Mouse (Mus musculus) inflammation-experienced regulatory T-cells, adult 16 weeks (primary cell): ENCODE results near the gene Xpnpep3. TPM values are rescaled to one million over a fixed set of nuclear protein-coding genes. Genes with fewer than 3 reads are reported as not detected.

ENCODE experiments used
- polyA plus RNA-seq: library from polyadenylated mRNA; unstranded; fragments of 100-300 nt; shearing (Covaris generic); gene quantifications from one replicate; pipeline ENCODE4 v1.2.1, GENCODE M21; 2017

The Xpnpep3 gene
- 14.0 TPM for polyA plus RNA-seq

DNA sequence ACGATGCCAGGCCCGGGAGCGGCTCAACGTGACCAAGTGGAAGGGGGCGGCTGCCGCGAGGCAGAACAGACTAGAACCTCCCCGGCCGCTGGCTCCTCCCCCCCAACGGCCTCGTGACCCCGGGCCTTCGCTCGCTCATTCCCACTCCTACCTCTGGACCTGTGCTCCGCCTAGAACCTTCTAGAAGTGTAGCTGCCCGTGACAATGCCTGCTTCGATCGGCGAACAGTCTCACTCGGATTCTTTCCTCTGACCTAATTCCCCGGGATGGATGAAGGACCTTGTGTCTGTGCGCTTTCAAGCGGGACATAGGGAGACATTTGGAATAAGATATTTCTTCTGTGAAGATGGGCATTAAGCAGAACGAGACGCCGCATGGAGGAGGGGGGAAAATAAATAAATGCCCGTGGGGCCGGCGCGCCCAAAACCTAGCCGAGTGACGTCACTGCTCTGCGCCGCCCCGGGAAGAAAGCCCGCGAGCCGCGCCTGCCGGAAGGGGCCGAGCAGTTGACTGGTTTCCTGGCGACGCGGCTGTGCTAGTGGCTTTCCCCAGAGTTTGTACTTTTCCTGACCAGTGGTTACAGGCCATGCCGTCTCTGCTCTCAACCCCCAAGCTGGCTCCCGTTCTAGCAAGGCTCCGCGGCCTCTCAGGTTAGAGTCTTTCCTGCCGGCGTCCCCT lies at the start of gene Xpnpep3, which contains the start of gene St13:
TSS of gene Xpnpep3 (plus strand) at position 501 of the 678 bp plus-strand sequence.
TSS of gene St13 (minus strand) at position 440 of the 678 bp plus-strand sequence.

DNA sequence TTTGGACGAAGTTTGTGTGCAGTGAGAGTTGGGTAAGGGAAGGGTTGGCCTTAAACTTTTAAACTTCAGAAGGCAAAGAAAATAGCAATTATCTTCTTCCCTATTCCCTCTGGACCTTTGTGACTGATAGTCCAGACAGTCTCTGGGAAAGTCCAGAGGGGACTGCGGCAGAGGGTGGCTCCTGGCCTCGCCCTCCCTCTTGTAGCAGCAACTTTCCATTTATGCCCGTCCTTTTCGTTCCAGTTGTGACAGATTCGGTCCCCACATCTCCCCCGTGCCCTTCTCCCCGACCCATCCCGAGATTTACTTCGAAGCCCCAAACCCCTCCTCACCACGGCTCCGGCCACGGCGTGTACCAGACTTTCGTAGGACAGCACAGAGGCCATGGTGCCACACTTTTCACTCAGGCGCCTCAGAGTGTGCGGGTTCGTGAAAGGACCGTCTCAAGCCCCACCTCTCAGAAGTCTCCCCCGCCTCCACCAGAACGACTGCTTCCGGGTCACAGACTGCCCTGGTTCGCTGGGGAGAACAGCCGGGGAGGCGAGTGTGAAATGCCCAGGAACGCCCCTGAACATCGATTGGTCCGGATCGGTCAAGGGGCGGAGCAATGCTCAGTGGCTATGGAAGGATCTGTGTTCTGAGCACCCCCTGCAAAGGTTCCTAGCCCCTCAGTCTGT lies 39.5 kb upstream of the Xpnpep3 start, which contains the start of gene Slc25a17:
TSS of gene Slc25a17 (minus strand) at position 468 of the 677 bp plus-strand sequence.

DNA sequence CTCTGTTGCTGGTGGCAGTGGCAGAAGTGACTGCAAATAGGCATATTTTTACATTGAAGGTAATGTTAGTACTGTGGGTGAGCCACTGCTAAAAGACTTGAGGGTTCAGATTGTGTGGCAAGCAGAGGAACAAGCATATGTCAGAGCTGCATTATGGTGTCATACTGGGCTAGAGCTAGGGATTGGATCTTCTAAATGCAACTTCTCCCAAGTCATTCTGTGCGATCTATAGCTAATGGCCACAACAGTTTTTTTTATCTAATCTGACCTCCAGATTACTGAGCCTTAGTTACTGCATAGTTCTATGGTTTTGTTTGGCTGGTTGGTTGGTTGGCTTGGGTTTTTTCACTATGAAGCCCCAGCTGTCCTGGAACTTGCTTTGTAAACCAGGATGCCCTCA lies 8.3 kb downstream of the Xpnpep3 start, which contains the start of gene Dnajb7:
TSS of gene Dnajb7 (minus strand) at position 101 of the 400 bp plus-strand sequence.

DNA sequence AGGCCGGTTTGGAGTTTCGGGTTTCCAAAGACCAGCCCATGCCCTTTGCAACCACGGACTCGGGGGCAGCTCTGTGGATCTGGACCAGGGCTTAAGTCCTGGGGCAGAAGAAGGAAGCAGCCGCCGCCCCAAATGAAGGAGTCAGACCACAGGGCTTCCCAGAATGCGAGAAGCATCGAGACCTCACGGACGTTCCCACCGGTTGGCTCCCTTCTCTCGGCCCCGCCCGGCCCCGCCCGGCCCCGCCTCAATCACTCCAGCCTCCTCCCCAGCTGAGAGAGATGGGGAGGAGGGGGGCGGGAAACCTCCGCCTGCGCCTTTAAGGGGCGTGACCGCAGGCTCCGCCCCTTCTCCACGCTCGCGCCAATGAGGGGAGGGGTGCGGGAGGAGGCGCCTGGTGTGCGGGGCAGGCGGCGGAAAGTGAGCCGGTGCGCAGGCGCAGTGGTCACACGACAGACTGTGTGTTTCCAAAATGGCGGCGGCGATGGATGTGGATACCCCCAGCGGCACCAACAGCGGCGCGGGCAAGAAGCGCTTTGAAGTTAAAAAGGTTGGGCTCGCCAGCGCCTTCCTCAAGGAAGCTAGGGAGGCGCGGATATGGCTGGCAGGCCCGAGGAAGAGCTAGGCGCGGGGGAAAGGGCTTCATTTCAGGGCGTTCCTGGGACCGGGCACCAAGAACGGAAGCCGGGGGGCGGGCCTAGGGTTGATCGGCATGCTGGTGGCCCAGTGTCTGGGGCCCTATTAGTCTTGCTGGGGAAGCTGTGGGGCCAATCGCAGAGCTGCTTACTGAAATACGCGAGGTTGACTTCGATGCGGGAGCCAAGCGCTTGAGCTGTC lies 66.2 kb downstream of the Xpnpep3 start, which contains the start of gene Rbx1:
TSS of gene Rbx1 (plus strand) at position 396 of the 837 bp plus-strand sequence.

Other genes with a start within 250 kb of the Xpnpep3 start
- 117 TPM for gene Mrtfa, start 209.4 kb upstream of the Xpnpep3 start, polyA plus RNA-seq
- not detected for gene Mchr1, start 164.6 kb upstream of the Xpnpep3 start, polyA plus RNA-seq
- 72.0 TPM for gene Slc25a17, start 39.3 kb upstream of the Xpnpep3 start, polyA plus RNA-seq
- 161 TPM for gene St13, start 61 bp upstream of the Xpnpep3 start, polyA plus RNA-seq
- 0.71 TPM for gene Dnajb7, start 8.2 kb downstream of the Xpnpep3 start, polyA plus RNA-seq
- 351 TPM for gene Rbx1, start 66.2 kb downstream of the Xpnpep3 start, polyA plus RNA-seq
- gene Ep300, start 185.2 kb downstream of the Xpnpep3 start, polyA plus RNA-seq = 33.3 TPM